Mouse (Mus musculus) ES-E14 (cell line): ENCODE data around the gene Git1.

Source experiments
- CHD2 ChIP-seq: IDR thresholded peaks from 2 replicates; pipeline ENCODE4 v1.6.1; 2014; ENCODE audit warnings: mild to moderate bottlenecking, low read depth, low read length, inconsistent platforms
- ZC3H11A ChIP-seq: IDR thresholded peaks from 2 replicates; pipeline ENCODE4 v1.6.1; 2012; ENCODE audit warnings: low read depth, mild to moderate bottlenecking, inconsistent platforms, low read length, borderline replicate concordance
- ZNF384 ChIP-seq: IDR thresholded peaks from 2 replicates; pipeline ENCODE4 v1.6.1; 2012; ENCODE audit warnings: low read depth, low read length, inconsistent platforms

DNA sequence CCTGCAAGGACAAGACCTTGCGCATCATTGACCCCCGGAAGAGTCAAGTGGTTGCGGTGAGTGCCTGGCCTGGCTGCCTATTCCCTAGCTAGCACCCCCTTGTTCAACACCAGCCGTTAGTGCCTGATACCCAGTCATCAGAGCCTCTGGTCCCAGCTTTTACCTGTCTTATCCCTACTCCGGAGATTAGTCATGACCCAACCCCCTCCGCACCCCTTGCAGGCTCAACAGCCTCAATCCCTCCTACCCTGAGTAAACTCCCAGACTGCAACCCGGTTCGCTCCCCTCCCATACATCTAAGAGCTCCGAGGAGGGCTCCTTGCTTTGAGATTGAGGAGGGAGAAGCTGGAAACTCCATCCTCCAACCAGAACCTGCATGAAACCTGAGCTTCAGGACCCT, 26.8 kb upstream of the Git1 start:
- TF ChIP-seq ZC3H11A (no peak), CHD2 (no peak), ZNF384 (no peak)
